Mouse (Mus musculus) midbrain, embryonic 16.5 days (tissue): Measurements from ENCODE around the gene Bhlhe23. TPM values are rescaled to one million over a fixed set of nuclear protein-coding genes. Genes with fewer than 3 reads are reported as not detected.

Experiments used
- ATAC-seq: fragments of 200-750 bp; cut with Nextera tagmentation; 2 replicates; pipeline ENCODE4 v1.8.0; 2017; ENCODE audit warnings: moderate TSS enrichment
- H3K27ac ChIP-seq: fragments of 300-500 bp; sonication (generic); 2 replicates; pipeline ENCODE4 v1.5.1; 2014; ENCODE audit warnings: mild to moderate bottlenecking, low read length, mixed read lengths
- H3K27me3 ChIP-seq: fragments of 300-500 bp; sonication (generic); 2 replicates; pipeline ENCODE4 v1.6.1; 2014; ENCODE audit warnings: low read depth, low read length, mixed read lengths; ENCODE audit not compliant: control insufficient read depth, insufficient read depth
- H3K36me3 ChIP-seq: fragments of 300-500 bp; sonication (generic); 2 replicates; pipeline ENCODE4 v1.6.1; 2014; ENCODE audit warnings: mild to moderate bottlenecking, low read length, moderate library complexity, mixed read lengths; ENCODE audit not compliant: control insufficient read depth, insufficient read depth
- H3K4me1 ChIP-seq: fragments of 300-500 bp; sonication (generic); 2 replicates; pipeline ENCODE4 v1.6.1; 2014; ENCODE audit warnings: mild to moderate bottlenecking, low read length, mixed read lengths; ENCODE audit not compliant: control insufficient read depth, insufficient read depth
- H3K4me2 ChIP-seq: fragments of 300-500 bp; sonication (generic); 2 replicates; pipeline ENCODE4 v1.6.1; 2014; ENCODE audit warnings: mild to moderate bottlenecking, low read length, mixed read lengths
- H3K4me3 ChIP-seq: fragments of 300-500 bp; sonication (generic); 2 replicates; pipeline ENCODE4 v1.5.1; 2014; ENCODE audit warnings: low read depth, mild to moderate bottlenecking, low read length, moderate library complexity, mixed read lengths
- H3K9ac ChIP-seq: fragments of 300-500 bp; sonication (generic); 2 replicates; pipeline ENCODE4 v1.6.1; 2014; ENCODE audit warnings: low read depth, low read length, mixed read lengths
- H3K9me3 ChIP-seq: fragments of 300-500 bp; sonication (generic); replicated peaks from 2 replicates; pipeline ENCODE4 v1.6.1; 2014; ENCODE audit warnings: mild to moderate bottlenecking, low read length, mixed read lengths; ENCODE audit not compliant: control insufficient read depth, poor library complexity, severe bottlenecking
- WGBS: fragments of 180-500 bp; shearing (Covaris S2); extraction: QIAGEN DNeasy Blood & Tissue Kit; methylation state at CpG from one replicate; pipeline ENCODE4 v1.1.7; 2014; 5-methylcytosine and 5-hydroxymethylcytosine counted together
- polyA plus RNA-seq: library from polyadenylated mRNA; unstranded; fragments of >200 nt; fragmentation: Nextera tagmentation; extraction: Ambion mirVana; gene quantifications from 2 replicates; pipeline ENCODE4 v1.2.1, GENCODE M21; 2015

Bhlhe23 gene
- polyA plus RNA-seq, 1 experiment from 2014 or later, result 10.1 TPM

GRCm38 (mm10) chr2:180742820-180743219 is 33.9 kb downstream of the Bhlhe23 start:
- no peaks in the 10 kb centered on the region for H3K27me3 ChIP-seq
- H3K9me3 ChIP-seq, result no peaks in the 10 kb centered on the region
- 83% methylated on average over 6 of the region's 6 CpGs for WGBS
- H3K27ac ChIP-seq, result no peak overlapping the region
- H3K4me1 ChIP-seq, result peaks cover 2% of the 10 kb centered on the region
- ATAC-seq, result no peak
- H3K36me3 ChIP-seq, result no peaks in the 10 kb centered on the region
- no peak overlapping the region for H3K4me3 ChIP-seq
- no peak overlapping the region for H3K9ac ChIP-seq
- H3K4me2 ChIP-seq, result no peak overlapping the region

DNA sequence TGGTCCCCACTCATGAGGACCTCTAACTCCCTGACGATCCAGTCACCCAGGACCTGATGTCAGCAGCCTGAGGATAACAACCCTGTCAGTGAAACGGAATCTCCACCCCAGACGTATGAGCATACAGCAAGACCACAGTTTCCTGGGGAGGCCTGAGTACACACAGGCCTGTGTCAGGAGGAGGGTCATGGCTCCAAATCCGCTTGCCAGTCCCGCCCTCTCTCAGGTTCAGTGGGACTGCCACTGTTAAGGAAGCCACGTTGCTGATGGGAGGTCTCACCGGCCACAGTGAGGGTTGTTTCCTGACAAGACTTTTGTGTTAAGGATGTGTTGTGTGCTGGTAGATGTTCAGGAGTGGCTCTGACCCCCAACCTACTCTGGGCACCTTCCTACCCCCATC is 35.3 kb downstream of the Bhlhe23 start:
- Histone ChIP-seq H3K4me2 (no peak overlapping the region), H3K4me3 (no peak overlapping the region), H3K4me1 (no peaks in the 10 kb centered on the region), H3K27me3 (no peaks in the 10 kb centered on the region), H3K9me3 (no peaks in the 10 kb centered on the region), H3K27ac (no peak overlapping the region), H3K9ac (no peak overlapping the region), H3K36me3 (no peaks in the 10 kb centered on the region)
- WGBS, result 78% methylated on average over 7 of the region's 7 CpGs
- no peak for ATAC-seq

DNA sequence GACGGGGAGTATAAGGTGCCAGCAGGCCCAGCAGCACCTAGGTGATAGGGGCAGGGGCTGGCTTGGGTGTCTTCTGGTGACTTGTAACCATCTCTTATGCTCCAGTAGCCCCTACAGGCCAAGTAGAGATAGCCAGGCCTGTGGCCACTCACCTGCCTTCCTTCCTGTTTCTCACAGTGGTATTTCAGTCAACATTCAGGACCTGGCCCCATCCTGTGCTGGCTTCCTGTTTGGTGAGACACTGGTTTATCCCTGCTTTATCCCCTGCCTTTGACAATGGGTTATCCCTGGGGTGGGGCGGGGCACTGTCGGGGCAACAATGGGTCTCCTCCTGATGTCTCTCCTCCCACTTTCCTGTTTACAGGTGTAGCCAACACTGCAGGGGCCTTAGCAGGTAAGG is 36.4 kb downstream of the Bhlhe23 start:
- no peak overlapping the region for H3K27ac ChIP-seq
- H3K4me2 ChIP-seq, result no peak overlapping the region
- ATAC-seq, result no peak
- H3K4me3 ChIP-seq, result no peak overlapping the region
- WGBS, result 25% methylated on average over 3 of the region's 3 CpGs
- no peak overlapping the region for H3K9ac ChIP-seq
- no peaks in the 10 kb centered on the region for H3K27me3 ChIP-seq
- H3K9me3 ChIP-seq, result no peaks in the 10 kb centered on the region
- H3K4me1 ChIP-seq, result no peaks in the 10 kb centered on the region
- no peaks in the 10 kb centered on the region for H3K36me3 ChIP-seq

DNA sequence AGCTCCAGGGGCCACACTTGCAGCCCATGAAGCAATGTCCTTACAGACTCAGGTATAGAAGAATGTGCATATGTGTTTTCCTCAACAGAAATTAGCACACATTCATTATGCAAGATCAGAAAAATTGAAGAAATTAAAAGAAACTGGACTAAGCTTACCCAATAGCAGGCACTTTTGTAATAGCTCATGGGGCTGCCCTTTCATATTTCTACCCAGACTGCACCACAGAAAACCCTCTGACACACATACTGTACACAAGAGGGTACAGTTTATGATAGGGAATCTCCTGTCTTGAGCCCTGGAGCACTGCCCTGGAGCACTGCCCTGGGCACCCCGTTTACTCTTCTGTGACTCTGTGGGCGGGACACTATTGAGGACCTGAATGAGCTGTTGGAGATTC is 38.7 kb downstream of the Bhlhe23 start:
- no peaks in the 10 kb centered on the region; the same call in 1 of the 2 replicates for H3K27me3 ChIP-seq
- no peak for ATAC-seq
- H3K9me3 ChIP-seq, result no peaks in the 10 kb centered on the region
- H3K4me1 ChIP-seq, result no peaks in the 10 kb centered on the region
- no peak overlapping the region for H3K27ac ChIP-seq
- 75% methylated on average over 2 of the region's 2 CpGs for WGBS
- H3K4me2 ChIP-seq, result no peak overlapping the region
- H3K9ac ChIP-seq, result no peak overlapping the region
- H3K36me3 ChIP-seq, result no peaks in the 10 kb centered on the region
- no peak overlapping the region for H3K4me3 ChIP-seq

DNA sequence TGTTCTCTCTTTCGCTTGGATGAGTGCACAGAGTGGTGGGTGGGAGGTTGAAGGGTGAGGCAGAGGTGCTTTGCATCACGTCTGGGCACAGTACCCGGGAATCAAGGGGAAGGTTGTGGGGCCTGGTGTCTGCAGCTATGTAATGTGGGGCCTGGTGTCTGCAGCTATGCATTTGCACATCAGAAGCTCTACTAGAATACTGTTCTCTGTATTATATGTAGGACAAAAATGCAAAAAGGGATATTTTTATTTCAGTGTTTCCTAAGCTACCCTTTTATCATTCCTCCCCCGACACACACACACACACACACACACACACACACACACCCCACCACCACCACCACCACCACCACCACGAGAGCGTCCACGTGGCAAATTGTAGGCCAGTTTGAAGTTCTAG is 41.5 kb downstream of the Bhlhe23 start:
- no peak overlapping the region for H3K9ac ChIP-seq
- no peaks in the 10 kb centered on the region for H3K9me3 ChIP-seq
- WGBS, result 83% methylated on average over 7 of the region's 7 CpGs
- H3K4me3 ChIP-seq, result no peak overlapping the region
- H3K4me2 ChIP-seq, result no peak overlapping the region
- H3K36me3 ChIP-seq, result no peaks in the 10 kb centered on the region
- ATAC-seq, result no peak
- no peaks in the 10 kb centered on the region for H3K4me1 ChIP-seq
- no peaks in the 10 kb centered on the region; the same call in 1 of the 2 replicates for H3K27me3 ChIP-seq
- no peak overlapping the region for H3K27ac ChIP-seq

DNA sequence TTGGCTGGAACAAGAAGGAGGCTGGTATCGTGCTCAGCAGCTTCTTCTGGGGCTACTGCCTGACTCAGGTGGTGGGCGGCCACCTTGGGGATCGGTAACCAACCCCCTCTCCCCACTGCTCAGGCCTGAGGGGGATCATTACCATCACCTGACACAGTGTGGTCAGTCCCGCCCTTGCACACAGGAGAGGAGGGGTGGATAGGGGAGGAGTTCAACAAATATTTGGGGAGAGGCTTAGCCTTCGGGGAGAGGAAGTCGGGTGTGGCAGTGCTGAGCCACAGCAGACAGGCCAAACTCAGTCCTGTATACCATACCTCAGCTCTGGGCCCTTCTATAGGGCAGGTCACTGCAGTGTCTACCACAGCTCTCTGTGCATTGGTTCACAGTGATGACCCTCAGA is 44.7 kb downstream of the Bhlhe23 start:
- no peaks in the 10 kb centered on the region for H3K4me1 ChIP-seq
- no peak overlapping the region for H3K9ac ChIP-seq
- ATAC-seq, result no peak
- 74% methylated on average over 6 of the region's 6 CpGs for WGBS
- no peak overlapping the region for H3K4me3 ChIP-seq
- H3K9me3 ChIP-seq, result no peaks in the 10 kb centered on the region
- no peak overlapping the region for H3K27ac ChIP-seq
- no peak overlapping the region for H3K4me2 ChIP-seq
- H3K36me3 ChIP-seq, result no peaks in the 10 kb centered on the region
- H3K27me3 ChIP-seq, result no peaks in the 10 kb centered on the region; the same call in 1 of the 2 replicates

DNA sequence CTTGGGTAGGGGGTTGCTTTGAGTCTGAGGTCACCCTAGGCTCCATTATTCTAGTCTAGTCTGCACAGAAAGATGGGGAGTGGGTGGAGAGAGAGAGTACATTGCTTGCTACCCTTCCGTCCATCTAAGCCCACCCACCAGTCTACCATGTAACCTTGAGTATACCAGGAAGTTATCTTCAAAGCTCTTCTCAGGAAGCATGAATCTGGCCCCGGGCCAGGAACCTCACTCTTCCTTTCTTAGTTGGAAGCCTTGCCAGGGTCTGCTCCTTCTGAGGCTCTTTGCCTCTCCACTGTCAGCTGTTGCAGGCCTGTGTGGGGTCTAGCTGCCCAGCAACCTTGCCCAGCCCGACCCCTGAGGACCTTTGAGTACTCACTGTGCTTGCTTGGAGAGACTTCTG is 45.7 kb downstream of the Bhlhe23 start:
- Histone ChIP-seq H3K9ac (no peak overlapping the region), H3K4me2 (no peak overlapping the region), H3K9me3 (no peaks in the 10 kb centered on the region), H3K27me3 (no peaks in the 10 kb centered on the region; the same call in 1 of the 2 replicates), H3K4me3 (no peak overlapping the region), H3K27ac (no peak overlapping the region), H3K36me3 (no peaks in the 10 kb centered on the region), H3K4me1 (no peaks in the 10 kb centered on the region)
- 82% methylated on average over 3 of the region's 3 CpGs for WGBS
- ATAC-seq, result no peak

DNA sequence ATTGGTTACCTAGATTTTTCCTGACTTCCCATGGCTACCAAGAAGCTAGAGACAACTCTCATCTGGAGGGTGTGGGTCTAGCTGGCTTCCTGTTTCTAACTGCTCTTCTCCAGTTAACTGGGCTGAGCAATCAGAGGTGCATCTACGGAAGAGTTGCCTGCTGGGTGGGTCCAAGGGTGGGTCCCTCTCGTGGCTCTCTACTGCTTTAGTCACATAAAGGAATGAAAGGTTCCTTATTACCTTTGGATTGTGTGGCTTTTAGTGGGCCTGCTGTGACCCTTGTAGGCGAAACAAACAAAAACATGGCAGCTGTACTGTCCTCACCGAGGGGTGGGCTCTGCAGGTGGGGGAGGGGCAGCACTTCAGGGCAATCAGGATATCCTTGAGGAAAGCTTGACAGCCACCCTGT is 49.1 kb downstream of the Bhlhe23 start:
- ATAC-seq, result no peak
- no peaks in the 10 kb centered on the region for H3K4me1 ChIP-seq
- H3K36me3 ChIP-seq, result no peaks in the 10 kb centered on the region
- WGBS, result 58% methylated on average over 4 of the region's 4 CpGs
- H3K4me3 ChIP-seq, result no peak overlapping the region
- H3K9ac ChIP-seq, result no peak overlapping the region
- no peaks in the 10 kb centered on the region for H3K27me3 ChIP-seq
- H3K9me3 ChIP-seq, result no peaks in the 10 kb centered on the region
- H3K4me2 ChIP-seq, result no peak overlapping the region
- H3K27ac ChIP-seq, result no peak overlapping the region

- ATAC-seq, result no peak
- Histone ChIP-seq H3K9me3 (no peaks in the 10 kb centered on the region), H3K4me3 (no peak overlapping the region), H3K9ac (no peak overlapping the region), H3K4me1 (no peaks in the 10 kb centered on the region), H3K4me2 (no peak overlapping the region), H3K27ac (no peak overlapping the region), H3K27me3 (no peaks in the 10 kb centered on the region), H3K36me3 (peaks cover 4% of the 10 kb centered on the region)
- 76% methylated on average over 6 of the region's 6 CpGs for WGBS
Observed at GRCm38 (mm10) chr2:180726658-180727442, 49.9 kb downstream of the Bhlhe23 start.
